Mouse (Mus musculus) urinary bladder, adult 2 months (tissue): ENCODE data around the gene Dnah12. TPM values are rescaled to one million over a fixed set of nuclear protein-coding genes. Genes with fewer than 3 reads are reported as not detected.
"Not testable (repeated sequence)": the region's sequence is repeated elsewhere in the genome, so short reads cannot be mapped to it uniquely, and the experiment has no call there.

Experiments
- DNase-seq: peaks from one replicate; pipeline ENCODE4 v3.0.0; 2022; ENCODE audit warnings: low spot score
- polyA plus RNA-seq: library from polyadenylated mRNA; depleted of rRNA; stranded (reverse); fragments of >200 nt; gene quantifications from 2 replicates; pipeline ENCODE4 v1.2.3, GENCODE M21; 2012

Dnah12 gene
- polyA plus RNA-seq, 1 experiment: 0.01 TPM

- DNase-seq: not testable (repeated sequence)
Measured at GRCm38 (mm10) chr14:26719696-26720095, 26.6 kb downstream of the Dnah12 start.

GRCm38 (mm10) chr14:26724898-26725297 is 31.8 kb downstream of the Dnah12 start:
- no peak for DNase-seq

GRCm38 (mm10) chr14:26758566-26758965 is 65.5 kb downstream of the Dnah12 start:
- no peak for DNase-seq

- DNase-seq: no peak
Measured at GRCm38 (mm10) chr14:26764827-26765226, 71.8 kb downstream of the Dnah12 start.

GRCm38 (mm10) chr14:26768195-26768594 is 75.1 kb downstream of the Dnah12 start:
- DNase-seq: no peak

GRCm38 (mm10) chr14:26773536-26773935 is 80.5 kb downstream of the Dnah12 start:
- no peak for DNase-seq

GRCm38 (mm10) chr14:26783731-26784130 is 90.7 kb downstream of the Dnah12 start:
- no peak for DNase-seq

- DNase-seq: no peak
Measured at GRCm38 (mm10) chr14:26785695-26786094, 92.6 kb downstream of the Dnah12 start.

- DNase-seq: no peak
Measured at GRCm38 (mm10) chr14:26794431-26794830, 101.4 kb downstream of the Dnah12 start.

GRCm38 (mm10) chr14:26798330-26798729 is 105.3 kb downstream of the Dnah12 start:
- no peak for DNase-seq

GRCm38 (mm10) chr14:26799286-26799685 is 106.2 kb downstream of the Dnah12 start:
- no peak for DNase-seq

GRCm38 (mm10) chr14:26805500-26805899 is 112.4 kb downstream of the Dnah12 start:
- no peak for DNase-seq

- DNase-seq: no peak
Measured at GRCm38 (mm10) chr14:26812734-26813133, 119.7 kb downstream of the Dnah12 start.

- no peak for DNase-seq
Measured at GRCm38 (mm10) chr14:26813871-26814270, 120.8 kb downstream of the Dnah12 start.

- DNase-seq: no peak
Measured at GRCm38 (mm10) chr14:26814908-26815307, 121.8 kb downstream of the Dnah12 start.

GRCm38 (mm10) chr14:26816785-26817184 is 123.7 kb downstream of the Dnah12 start:
- DNase-seq: no peak

- DNase-seq: no peak
Measured at GRCm38 (mm10) chr14:26826020-26826419, 132.9 kb downstream of the Dnah12 start.

- DNase-seq: no peak
Measured at GRCm38 (mm10) chr14:26853053-26853452, 160.0 kb downstream of the Dnah12 start.

- no peak for DNase-seq
Measured at GRCm38 (mm10) chr14:26854066-26854465, 161.0 kb downstream of the Dnah12 start.

- DNase-seq: no peak
Measured at GRCm38 (mm10) chr14:26858364-26858763, 165.3 kb downstream of the Dnah12 start.

GRCm38 (mm10) chr14:26859024-26859423 is 165.9 kb downstream of the Dnah12 start:
- DNase-seq: no peak

- DNase-seq: no peak
Measured at GRCm38 (mm10) chr14:26867356-26867755, 174.3 kb downstream of the Dnah12 start.

- no peak for DNase-seq
Measured at GRCm38 (mm10) chr14:26868299-26868698, 175.2 kb downstream of the Dnah12 start.

GRCm38 (mm10) chr14:26878756-26879155 is 185.7 kb downstream of the Dnah12 start:
- DNase-seq: no peak

- DNase-seq: no peak
Measured at GRCm38 (mm10) chr14:26879976-26880375, 186.9 kb downstream of the Dnah12 start.
